Mouse (Mus musculus): ENCODE measurements around the gene Polr2l.
A peak's percentile ranks its signal among the peaks of the same experiment; 100 is the strongest.
"Not testable (repeated sequence)": the region's sequence is repeated elsewhere in the genome, so short reads cannot be mapped to it uniquely, and the experiment has no call there.

Polr2l gene

DNA sequence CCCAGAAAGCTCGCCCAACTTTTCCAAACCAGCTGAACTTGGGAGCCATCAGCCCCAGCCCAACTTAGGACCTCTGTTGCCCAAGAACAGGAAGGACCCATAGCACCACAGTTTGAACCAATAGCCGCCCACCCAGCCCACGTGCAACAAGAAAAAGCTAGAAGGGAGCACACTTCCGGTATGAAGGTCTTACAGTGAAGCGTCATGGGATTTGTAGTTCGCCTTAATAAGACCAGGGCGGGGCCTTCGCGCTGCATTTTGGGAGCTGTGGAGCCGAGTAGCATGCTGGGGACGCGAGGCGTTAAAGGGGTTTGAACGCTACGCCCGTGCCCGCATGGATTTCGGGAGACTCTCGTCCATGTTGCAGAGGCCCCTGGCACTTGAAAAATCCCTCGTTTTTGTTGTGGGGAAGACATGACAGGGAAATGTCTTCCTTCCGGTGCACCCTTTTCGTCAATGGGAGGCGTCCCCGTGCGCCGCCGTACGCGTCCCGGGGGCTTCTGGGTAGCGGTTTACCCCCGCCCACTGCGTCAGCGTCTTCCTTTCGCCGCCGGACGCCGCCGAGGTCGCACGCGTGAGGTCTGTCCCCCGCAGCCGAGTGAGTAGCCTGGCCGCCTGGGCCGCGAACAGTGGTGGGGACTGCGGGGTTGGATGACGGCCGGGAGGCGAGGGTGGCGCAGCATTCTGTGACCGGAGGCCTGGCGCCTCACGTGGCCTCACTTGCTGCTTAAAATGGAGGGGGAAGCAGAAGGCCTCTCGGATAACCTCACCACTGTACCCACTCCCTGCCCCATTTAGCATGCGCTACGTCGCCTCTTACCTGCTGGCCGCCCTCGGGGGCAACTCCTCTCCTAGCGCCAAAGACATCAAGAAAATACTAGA lies 27.6 kb downstream of the Polr2l start, which contains the start of gene Rplp2:
Rplp2 (plus strand) TSS at position 261 of the 882 bp plus-strand sequence.
- DNase-seq, result peak; percentile 88

DNA sequence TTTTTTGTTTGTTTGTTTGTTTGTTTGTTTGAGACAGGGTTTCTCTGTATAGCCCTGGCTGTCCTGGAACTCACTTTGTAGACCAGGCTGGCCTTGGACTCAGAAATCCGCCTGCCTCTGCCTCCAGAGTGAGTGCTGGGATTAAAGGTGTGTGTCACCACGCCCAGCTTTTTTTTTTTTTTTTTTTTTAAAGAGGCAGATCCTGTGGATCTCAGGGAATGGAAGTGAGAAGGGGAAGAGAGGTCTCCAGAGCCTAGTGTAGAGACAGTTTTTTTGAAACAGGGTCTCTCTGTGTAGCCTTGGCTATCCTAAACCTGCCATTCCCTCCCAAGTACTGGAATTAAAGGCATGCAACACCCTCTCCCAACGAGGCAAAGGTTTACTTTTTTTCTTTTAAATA lies 28.6 kb downstream of the Polr2l start:
- not testable (repeated sequence) for DNase-seq

DNA sequence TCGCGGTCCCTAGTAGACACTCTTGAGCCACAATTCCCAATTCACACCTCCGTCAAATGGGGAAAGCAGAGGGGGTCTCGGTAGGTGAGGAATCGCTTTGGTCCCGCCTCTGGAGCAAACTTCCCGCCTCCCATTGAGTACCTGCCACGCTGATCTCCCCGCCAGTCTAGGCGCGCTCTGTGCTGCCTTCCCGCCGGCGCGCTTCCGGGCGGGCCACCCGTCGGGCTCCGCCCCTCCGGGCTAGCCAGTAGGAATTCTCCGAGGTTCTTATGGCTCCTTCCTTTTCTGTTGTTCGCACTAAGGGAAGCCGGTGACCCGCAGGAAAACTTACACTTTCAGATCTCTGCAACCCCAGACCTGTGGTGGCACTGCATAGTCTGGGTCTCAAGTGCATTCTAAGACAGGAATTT lies 31.1 kb downstream of the Polr2l start, which contains the start of gene Pidd1:
Pidd1 (minus strand) TSS at position 198 of the 410 bp plus-strand sequence.
- no peak for DNase-seq

DNA sequence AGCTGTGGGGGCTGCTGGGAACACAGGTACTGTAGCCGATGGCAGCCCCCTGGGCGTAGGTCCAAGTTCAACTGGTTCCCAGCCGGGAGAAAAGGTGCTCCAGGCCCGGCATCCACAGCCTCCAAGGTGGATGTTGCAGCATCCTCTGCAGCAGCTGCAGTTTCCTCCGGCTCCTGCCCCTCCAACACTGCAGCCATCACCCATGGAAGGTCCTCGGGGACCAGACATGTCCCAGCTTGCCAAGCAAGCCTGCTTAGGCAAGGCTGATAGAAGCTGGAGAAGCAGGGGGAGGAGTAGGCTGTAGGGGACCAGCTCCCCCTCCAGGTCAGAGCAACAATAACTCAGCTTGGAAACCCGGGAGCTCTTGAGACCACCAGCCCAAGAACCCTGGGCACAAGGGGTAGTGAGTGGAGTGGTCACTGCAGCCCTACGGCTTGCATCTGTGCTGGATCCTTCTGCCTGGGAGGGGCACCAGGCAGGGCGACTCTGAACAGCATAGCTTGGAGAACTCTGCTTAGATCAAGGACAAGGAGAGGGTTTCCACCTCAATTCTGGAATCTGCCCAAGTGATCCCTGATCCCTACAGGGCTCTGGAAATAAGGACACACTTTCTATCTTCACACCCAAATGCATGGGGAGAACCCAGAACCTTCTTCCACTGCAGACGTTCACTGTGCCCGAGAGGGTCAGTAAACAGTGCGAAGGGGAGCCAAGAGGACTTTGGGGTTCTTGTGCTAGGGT lies 31.7 kb downstream of the Polr2l start:
- DNase-seq, result no peak

DNA sequence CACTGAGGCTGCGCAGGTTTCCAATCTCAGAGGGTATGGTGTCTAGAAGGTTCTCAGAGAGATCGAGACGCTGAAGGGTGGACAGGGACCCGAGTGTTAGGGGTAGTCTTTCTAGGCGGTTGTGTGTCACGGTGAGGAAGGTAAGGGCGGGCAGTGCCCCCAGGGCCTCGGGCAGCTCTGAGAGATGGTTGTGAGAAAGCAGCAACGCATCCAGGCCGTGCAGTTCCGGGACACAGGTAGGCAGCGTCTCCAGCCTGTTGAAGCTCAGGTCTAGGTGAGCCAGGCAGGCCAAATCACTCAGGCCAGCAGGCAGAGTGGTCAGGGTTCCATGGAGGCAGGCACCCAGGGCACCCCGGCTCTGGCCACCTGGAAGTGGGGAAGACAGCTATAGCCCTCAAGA lies 32.7 kb downstream of the Polr2l start:
- DNase-seq, result no peak

DNA sequence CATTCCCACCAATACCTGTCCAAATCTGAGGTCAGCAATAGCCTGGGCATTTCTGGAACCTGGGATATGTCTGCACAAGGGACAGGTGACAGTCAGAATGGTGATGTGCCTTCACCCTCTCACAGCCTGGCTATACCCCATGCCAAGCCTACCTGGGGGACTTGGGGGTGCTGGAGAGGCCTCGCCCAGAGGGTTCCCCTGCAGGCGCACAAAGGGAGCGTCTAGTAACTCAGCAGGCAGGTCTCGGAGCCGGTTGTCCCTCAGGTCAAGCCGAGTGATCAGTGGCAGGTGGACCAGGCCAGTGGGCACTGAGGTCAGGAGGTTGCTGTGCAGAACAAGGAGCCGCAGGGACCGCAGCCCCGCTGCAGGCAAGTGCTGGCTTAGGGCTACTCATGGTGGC lies 33.5 kb downstream of the Polr2l start:
- no peak for DNase-seq

DNA sequence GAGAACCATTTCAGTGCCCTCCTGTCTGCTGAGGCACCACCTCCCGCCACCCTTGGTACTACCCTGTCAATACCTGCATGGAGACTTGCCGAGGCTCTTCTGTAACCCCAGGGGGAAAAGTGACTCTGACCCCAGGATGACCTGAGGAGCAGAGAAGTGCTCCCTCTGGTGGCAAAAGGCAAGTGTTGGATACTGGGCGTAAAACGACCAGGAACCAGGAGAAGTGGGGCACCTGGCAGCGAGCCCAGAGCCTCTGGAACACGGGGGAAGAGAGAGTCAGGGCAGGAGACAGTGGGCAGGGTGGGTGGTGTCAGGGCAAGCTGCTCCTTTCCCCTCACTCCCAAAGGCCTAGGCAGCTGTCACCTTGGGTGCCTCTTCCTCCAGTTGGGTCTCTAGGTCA lies 34.3 kb downstream of the Polr2l start:
- DNase-seq, result peak; percentile 74

DNA sequence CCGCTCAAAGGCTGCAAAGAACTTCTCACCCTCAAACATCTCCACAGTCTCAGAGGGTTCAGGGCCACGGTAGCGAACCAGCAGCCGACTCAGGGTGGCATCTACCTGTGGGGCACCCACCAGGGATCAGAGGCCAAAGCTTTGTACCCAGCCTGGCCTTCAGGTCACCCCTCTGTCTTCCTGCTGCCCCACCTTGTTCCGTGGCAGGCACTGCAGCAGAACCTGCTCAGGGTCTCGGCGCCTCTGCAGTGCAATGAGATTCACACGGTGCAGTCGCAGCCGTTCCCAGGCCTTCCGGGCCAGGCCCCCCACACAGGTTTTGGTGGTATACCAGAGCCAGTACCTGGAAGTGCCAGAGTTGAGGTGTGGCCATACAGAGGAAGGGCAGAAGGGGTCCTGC lies 35.1 kb downstream of the Polr2l start:
- DNase-seq, result no peak

DNA sequence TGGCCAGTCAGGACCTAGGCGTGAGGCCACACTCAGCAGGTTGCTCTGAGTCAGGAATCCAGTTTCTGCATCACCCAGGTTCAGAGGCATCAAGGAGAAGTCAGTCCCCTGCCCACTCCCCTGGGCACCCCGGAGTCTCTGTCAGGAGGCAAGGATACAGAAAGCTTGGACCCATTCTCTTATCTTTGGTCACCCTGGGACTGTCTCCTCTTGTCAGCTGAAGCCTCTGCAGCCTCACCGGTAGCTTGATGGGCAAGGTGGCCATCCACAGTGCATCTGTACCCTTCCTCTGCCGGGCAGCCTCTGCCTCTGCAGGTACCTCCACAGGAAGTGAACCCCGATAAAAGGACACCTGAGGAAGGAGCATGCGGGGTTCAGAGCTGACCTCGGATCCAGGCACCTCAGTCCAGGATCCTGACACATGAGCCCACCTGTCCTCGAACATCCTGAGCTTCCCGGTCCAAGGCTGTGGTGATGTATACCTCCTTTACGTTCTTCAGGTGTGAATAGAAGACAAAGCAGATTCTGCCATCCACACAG lies 35.7 kb downstream of the Polr2l start:
- DNase-seq, result no peak

DNA sequence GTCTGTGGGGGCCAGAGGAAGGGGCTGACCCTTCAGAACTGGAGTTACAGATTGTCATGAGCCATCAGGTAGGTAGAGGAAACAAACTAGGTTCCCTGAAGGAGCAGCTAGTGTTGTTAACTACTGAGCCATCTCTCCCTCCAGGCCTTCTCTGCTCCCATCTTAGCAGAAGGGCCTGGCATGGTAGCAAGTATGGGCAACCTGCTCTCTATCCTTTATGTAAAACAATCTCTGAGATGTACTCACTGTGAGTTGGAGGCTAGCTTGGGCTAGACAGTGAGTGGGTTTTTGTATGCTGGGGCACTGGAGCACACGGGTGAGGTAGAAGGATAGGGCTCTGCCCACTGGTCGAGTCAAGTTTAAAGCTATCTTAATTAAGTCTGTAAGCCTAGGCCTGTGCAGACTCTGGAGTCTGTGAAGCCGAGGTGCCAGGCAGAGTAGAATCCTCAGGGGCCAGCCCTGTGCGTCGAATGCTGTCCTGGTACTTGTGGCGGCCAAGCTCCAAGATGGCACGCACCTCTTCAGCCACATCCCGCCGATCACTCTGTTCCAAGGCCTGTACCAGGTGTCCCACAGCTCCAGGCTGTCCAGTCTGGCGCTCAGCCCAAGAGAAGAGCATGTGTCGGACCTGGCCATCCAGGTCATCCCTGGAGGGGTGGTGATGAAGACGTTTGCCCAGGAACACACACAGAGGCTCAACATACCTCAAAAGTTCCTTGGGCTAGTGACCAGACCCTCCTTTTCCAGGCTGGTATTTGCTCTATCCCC lies 36.5 kb downstream of the Polr2l start:
- no peak for DNase-seq

DNA sequence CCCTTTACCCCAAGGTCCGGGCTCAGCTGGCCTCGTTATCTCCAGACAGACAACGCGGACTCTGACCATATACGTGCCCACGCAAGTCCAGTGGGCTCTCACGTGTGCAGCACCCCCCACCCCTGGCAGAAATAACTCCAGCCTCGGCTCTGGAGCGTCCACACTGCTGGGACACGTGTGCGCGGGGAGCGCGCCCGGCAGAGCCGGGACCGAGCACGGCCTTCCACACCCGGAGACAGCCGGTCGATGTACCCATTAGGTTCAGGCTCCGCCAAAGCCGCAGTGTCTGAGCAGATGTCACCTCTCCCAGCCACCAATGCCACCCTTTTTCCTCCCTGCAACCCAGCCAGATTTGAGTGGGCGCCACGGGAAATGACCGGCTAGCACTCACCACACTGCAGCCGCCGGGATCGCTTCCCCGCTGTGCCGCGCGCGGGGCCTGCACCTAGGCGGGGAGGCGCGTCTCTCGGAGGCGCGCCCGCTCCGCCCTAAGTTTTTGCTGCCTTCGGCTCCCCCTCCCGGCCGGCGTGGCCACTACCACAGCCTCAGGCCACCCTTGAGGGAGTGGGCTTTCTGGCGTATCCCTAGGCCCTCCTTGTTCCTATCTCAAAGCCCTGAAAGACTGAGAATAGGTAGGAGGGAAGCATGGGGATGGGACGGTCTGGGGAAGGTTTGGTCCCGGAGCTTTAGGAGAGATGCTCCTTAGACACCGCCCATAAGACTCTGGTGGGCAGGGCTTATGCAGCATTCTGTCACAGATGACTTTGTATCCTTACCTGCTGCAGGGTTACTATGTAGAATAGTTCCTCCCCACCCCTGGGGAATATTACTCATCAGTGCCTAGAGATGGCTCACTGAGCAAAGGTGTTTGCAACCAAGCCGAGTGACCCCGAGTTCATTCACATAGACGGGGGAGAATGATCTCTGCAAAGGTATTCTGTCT lies 37.5 kb downstream of the Polr2l start, which contains the start of gene Slc25a22:
Slc25a22 (minus strand) TSS at position 715 of the 943 bp plus-strand sequence.
- peak; percentile 87 for DNase-seq

DNA sequence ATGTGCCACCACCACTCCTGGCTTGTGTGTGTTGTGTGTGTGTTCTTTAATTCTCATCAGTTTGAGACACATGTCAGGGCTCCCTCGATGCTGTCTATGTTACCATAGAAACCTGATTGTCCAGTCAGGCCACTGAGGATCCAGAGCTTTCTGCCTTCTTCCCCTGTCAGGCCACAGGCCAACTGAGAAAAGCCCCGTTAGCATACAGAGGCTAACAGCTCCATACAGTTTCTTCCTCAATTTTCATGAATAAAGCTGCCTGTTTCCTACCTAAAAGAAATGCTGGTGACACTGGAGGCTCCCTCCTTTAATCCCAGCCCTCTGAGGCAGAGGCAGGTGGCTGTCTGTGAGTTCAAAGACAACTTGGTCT lies 38.4 kb downstream of the Polr2l start:
- no peak for DNase-seq

DNA sequence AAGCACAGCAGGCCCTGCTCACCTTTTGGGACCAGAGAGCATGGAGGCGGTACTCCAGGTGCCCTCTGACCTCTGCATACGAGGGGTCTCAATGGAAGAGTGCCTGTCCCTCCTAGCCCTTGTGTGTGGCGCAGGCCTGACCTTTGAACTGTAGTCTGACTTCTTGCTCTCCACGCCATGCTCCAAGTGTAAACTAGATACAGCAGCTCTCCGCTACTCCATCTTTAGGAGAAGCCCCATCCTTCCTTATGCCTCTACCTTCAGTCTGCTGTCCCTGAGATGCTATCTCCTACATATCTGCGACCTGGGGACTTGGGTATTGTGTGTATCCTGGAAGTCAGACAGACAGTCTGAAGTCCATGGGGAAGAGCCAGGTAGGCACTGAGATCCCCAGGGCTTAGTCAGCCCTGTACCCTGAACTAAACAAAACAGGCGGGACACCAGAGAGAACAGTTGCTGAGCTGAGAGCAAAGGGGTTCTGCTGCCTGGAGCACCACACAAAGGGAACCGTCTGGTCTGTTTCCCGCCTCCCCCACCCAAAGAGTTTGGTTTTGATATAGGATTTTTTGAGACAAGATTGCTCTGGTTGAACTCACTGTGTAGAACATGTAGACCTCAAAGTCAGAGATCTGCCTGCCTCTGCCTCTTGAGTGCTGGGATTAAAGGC lies 38.9 kb downstream of the Polr2l start:
- DNase-seq, result no peak

DNA sequence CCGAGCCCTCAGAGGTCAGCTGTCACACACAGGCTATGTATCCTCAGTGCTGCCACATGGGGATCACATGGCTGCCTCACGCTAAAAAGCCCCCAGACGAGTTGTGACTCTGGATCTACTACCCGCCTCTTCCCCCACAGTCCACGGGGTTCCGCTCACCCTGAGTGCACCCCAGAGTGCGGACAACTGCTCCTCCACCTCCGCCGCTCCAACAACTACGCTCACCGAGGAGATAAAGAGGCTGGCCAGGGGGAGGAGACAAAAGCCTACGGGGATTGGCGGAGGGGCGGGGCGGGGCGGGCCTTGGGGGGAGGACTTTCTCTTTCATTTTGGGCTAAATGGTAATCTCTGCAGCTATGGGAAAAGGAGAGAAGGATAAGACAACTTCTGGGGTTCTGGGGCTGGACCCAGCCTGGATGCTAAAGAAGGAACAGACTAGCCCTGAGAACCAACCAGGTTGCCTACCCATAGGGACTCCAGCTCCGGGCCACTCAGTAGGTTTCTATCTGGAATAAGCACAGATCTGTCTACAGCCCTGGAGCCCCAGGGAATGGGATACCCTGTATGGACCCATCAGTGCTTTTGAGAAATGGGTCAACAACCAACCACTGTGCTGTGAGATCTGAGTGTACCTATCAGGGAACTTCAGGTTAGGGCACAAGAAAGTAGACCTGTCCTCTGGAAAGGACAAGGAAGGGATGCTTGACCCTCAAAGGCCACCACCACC lies 39.6 kb downstream of the Polr2l start:
- peak; percentile 58 for DNase-seq

DNA sequence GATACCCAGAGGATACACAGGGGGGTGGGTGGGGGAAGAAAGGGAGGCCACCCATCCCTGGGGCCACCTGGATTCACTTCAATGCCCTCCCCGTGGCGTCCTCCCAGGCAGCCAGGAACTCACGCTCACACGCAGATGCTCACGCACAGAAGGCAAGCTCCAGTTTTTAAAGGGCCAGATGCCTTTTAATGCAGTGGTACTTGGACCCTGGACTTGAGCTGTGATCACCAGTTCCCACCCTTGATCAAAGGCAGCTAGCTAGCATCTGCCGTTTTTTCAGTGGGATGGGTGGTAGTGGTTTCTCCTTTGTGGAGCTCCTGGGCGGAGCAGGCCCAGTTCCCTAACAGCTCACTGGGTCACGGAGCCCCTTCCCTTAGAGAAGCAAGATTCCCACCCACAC lies 40.5 kb downstream of the Polr2l start:
- peak; percentile 47 for DNase-seq

DNA sequence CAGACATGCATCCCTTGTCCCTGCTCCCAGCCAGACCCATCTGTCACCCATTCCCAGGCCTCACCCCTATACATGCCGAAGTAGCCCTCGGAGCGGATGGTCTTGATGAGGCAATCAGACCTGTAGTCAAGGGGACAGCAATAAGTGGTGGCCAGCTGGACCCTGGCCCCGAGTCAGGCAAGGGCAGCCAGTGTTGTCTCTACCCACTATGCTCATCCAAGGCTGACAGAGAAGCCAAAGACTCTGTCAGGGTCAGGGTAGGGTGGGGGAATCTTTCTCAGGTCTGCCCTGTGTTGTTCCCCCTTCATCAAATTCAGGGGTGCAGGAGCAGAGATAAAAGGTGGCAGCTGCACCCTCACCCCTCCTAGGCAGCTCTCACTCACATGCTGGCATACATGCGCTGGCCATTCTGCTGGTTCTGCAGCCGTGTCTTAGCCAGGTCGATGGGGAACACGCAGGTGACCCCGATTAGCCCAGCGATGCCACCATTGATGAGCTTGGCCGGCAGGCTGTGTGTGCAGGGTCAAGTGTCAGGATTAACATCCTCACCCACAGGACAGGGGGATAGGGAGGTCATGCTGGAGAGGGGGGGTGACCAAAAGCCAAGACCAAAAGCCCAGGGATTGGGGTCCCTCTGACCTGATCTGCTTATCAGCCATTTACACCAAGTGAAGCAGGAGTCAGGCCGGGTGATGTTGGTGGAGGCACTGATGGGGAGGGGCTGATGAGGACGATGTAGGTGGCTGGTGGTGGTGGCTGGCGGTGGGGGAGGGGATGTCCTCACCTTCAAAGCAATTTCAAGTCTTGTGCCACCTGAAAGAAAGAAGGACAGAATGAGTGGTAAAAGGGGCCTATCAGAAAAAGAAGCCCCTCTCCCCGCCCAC lies 41.2 kb downstream of the Polr2l start:
- DNase-seq, result no peak

DNA sequence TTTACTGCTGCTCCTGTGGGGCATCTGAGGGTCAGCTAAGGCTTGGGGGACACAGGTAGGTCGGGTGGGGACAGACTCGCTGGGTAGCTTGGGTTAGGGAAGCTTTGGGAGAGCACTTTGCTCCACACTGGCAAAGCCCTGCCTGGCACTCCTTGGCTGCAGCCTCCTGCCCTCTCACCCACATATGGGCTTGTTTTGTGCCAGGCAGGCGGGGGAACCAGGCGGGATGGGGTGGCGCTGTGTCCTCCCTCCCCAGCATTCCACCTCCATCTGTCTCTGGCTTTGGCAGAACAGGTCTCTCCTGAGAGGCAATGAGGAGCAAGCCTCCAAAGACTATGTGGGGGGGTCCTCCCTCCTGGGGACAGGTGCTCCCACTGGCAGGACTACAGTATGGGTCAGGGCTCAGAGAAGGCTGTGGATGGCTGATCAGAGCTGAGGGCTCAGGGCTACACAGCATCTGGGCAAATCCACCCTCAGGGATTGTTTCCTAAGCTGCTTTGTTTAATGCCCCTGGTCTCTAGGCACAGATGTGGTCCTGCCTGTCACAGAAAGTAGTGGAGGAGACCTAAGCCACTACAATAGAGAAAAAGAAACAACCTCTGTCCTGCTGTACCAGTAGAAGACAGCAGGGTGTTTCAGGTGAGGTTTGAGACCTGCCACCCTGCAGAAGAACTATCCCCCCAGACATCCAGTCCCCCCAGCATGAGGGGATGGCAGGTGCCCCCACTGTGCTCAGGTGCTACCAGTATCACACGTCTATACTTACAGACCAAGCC lies 42.0 kb downstream of the Polr2l start:
- no peak for DNase-seq

DNA sequence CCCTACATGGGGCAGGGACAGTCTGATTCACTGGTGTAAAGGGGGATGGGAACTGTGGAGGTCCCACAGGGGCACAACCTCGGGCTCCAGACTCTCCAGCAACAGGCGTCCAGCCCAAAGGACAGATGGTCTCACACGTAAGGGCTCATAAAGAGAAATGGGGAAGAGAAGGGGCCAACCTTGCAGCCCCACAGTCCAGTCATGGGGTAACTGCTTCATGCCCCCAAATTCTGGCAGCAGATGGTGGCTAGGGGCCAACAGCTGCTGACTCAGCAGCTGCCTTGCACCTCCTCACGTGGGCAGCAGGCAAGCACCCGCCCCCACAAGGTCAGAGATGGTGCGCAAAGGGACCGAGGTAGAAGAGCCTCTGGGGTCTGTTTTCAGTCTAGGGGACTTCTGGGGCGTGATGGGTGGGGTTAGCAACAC lies 42.7 kb downstream of the Polr2l start:
- no peak for DNase-seq

Measured in right cerebral cortex, postnatal 4 days (tissue).